Mouse (Mus musculus) lung, postnatal 14 days (tissue): ENCODE measurements around the gene Iars2.
A peak's percentile ranks its signal among the peaks of the same experiment; 100 is the strongest.
"Not testable (repeated sequence)": the region's sequence is repeated elsewhere in the genome, so short reads cannot be mapped to it uniquely, and the experiment has no call there.

Source experiments
- DNase-seq: peaks from one replicate; pipeline ENCODE4 v3.0.0; 2021

Iars2 gene

DNA sequence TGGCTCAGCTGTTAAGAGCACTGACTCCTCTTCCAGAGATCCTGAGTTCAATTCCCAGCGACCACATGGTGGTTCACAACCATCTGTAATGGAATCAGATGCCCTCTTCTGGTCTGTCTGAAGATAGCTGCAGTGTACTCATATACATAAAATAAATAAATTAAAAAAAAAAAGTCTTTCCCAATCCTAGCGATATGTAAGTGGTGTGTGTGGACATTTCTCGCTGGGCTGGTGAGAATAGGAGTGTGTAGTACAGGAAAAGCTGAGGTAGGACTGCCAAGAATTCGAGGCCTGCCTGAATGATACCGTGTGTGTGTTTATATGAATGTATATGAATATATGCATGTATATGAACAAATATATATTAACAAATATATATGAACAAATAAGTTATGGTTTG, 2.2 kb upstream of the Iars2 start:
- DNase-seq = no peak

DNA sequence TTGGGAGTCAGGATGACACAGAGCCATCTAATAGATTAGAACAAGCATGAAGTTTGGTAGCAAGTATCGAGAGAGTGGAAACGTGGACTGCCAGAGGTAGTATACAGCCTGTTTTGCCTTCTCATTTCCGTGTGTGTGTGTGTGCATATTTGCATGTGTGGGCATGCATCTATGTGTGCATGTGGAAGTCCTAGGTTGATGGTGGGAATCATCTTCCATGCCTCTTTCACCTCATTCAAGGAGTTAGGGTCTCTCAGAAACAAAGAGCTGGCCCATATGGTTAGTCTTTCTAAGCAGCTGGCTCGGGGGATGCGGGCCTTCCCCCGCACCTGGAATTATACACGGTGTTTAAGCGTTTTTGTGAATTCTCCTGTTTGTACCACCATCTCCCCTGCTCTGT, 655 bp upstream of the Iars2 start:
- DNase-seq = no peak

DNA sequence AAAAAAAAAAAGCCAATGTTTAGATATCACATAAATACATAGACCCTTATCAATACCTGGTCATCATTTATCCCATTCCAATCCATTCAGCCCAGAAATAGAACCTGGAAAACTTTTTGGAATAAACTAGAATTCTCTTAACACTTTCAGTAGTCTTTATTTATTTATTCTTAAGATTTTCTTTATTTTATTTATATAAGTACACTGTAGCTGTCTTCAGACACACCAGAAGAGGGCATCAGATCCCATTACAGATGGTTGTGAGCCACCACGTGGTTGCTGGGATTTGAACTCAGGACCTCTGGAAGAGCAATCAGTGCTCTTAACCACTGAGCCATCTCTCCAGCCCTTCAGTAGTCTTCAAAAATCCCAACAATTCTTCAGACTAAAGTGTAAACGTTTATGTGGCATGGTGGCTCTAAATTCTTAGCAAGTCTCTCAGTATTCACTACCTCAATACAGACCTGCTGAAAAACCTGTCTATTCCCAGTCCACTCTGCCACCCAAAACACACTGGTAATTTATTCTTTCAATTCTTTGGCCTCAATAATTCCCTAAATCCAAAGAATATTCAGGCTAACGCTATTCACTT, 1.3 kb downstream of the Iars2 start:
- DNase-seq = not testable (repeated sequence)

DNA sequence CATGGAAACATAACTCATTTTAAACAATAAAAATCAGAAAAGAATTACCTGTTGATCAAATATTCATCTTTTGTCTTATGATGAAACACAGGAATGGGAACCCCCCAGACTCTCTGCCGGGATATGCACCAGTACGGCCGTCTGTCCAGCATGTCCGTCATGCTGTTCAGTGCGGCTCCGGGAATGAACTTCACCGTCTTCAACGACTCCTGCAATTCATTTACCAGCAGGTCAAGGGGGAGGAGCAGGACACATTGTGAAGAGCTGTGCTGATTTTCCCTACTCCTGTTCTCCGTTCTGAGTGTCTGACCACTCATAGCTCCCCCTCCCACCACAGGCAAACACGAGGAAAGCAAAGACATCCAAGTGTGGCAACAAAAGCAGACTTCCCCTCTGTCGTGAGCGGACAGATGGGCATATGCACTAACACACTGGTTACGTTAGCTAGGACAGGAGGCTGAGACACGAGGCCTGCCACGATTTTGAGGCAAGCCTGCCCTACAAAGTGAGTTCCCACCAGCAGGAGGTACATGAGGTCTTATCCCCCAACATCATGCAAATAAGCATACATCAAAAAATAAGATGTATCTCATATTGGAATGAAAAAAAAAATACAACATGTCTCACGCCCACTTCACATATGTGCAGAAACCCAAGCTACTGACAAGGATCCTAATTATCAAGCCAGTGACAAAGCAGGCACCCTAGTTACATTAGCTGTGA, 13.2 kb downstream of the Iars2 start:
- DNase-seq = no peak

DNA sequence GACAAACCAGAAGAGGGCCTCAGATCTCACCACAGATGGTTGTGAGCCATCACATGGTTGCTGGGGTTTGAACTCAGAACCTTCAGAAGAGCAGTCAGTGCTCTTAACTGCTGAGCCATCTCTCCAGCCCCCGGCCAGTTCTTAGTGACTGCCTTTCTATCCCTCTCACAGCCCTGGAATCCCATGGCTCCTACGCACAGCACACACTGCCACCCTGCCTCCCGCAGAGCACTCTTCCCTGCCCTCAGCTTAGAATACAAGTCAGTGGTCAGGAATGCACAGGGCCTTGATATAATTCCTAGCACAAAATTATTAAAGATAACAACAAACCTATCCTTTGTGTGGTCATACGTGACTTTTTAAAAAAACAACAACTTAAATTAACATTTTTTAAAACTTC, 14.7 kb downstream of the Iars2 start:
- DNase-seq = no peak

DNA sequence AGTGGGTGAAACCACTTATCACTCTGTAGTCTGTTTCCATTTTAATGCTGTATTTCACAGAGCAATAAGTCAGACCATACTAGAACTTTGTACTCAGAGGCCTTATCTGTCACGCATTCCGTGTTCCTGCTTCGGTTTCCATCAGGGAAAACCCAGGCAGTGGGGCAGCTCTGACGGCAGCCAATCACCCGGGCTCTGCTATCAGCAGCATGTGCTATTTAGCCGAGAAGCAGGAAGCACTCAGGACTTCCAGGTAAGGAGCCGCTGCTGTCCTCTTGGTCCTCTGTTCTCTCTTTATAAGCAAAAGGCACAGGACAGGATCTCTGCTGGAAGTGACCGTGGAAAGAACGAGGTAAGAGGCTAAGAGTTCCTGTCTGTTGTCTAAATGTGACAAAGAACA, 17.2 kb downstream of the Iars2 start:
- no peak for DNase-seq

DNA sequence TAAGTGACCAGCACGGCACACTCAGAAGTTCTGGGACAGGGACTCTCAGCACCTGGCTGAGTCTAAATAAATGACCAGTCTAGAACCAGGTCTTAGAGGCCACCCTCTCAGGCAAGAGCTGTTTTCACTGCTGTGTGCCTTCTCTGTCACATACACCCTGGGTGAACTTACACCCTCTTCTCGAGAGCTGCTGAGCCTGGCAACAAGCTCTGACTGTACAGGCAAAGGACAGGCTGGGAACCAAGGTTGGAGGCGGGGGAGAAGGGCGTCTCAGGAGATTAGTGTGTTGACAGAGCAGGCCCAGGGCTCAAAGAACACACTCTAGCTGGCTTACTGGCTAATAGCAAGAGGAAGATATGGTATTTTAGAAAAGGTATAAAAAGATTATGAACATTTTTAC, 20.3 kb downstream of the Iars2 start:
- peak; percentile 9 for DNase-seq

DNA sequence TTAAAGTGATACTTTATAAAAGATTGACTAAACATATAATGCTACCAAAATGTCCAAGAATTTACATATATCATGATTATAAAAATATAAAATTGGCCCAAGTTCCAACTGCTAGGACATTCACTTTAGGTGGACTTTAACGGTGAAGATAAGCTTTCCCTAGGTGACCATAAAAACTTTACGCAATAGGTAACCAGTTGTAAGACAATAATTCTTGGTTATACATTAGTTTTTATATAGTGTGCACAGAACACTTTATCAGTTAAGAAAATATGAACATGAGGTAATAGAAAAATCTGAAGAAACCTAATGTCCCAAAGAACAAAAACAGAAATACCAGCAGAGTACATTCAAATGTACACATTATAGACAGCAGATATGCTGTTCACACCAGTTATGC, 20.9 kb downstream of the Iars2 start:
- DNase-seq = no peak

DNA sequence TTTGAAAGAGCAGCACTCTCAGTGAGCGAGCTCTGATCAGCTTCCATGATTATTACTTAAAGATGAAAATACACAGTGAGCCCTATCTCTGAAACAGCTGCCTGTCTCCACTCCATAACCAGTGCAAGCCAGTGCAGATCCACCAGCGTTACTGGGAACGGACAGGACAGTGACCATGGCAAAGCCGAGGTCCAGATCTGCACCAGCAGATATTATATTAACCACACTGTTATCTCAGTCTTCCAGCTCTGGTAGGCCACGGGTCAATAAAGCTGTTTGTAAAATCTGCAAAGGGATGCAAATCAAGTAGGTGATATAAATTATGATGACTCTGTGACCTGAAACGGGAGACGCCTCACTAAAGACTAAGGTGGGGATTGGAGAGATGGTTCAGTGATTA, 21.6 kb downstream of the Iars2 start:
- DNase-seq = no peak

DNA sequence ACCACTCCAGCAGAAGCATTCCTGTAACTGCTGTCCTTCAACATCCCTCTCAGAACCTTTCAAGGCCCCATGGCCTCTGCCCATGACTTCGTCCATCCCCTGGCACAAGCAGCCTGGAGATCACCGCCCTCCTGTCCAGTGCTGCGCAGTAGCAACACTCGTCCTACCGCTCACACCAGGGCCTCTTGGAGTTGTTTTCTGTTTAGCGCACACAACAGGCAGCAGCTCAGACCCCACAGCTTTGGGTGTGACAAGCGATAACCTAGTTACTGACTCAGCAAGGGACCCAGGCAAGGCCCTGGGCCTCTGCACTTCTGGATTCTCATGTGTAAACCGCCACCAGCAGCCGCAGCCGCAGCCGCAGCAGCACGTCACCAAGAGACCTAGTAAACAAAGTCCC, 22.4 kb downstream of the Iars2 start:
- no peak for DNase-seq

DNA sequence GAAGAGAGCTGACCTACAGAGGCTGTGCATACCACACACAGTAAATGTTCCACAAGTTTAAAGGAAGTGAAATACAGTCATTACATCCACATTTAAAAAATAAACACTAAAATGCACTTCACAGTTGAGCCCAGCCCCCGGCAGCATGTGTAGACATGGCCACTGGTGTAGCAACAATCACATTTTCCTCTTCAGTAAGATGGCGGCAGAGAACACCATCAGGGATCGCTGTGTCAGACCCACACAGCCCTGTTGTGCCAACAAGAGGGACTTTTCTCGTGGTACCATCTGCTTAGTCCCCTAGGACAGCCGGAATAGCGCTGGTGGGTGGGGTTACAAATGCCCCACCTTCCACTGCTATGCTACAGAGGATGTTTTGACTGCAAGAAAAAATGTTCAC, 26.4 kb downstream of the Iars2 start:
- DNase-seq = no peak

DNA sequence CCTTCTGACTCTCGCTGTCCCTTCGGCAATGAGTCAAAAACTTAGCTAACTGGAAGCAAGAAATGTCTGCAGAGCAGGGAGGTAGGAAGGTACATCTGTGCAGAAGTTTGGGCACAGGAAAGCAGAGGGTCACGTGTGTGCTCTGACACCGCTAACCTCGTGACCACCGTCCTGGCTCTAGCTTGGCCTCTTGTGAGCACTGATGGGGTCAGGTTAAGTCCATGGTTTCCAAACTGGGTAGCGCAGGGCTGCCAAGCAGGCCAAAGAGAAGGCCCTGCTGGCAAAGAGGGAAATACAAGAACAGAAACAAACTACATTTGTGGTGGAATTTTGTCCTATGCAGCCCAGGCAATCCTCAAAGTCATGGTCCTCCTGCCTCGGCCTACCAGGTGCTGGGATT, 30.7 kb downstream of the Iars2 start:
- no peak for DNase-seq

DNA sequence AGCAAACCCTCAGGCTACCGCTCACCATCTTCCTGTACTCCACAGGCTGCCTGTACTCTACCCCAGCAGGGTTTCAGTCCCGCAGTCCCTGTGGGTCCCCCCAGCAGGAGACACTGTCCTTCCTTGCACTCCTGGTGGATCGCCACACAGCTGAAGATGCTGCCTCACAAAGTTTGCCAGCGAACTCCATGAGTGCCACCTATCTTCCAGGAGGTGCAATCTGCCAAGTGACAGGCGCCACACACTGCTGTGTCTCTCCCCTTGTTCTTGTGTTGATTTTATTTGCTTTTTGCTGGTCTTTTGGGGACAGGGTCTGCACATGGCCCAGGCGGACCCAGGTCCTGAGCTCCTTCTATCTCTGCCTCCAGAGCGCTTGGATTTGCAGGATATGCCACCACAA, 32.3 kb downstream of the Iars2 start:
- DNase-seq = no peak

DNA sequence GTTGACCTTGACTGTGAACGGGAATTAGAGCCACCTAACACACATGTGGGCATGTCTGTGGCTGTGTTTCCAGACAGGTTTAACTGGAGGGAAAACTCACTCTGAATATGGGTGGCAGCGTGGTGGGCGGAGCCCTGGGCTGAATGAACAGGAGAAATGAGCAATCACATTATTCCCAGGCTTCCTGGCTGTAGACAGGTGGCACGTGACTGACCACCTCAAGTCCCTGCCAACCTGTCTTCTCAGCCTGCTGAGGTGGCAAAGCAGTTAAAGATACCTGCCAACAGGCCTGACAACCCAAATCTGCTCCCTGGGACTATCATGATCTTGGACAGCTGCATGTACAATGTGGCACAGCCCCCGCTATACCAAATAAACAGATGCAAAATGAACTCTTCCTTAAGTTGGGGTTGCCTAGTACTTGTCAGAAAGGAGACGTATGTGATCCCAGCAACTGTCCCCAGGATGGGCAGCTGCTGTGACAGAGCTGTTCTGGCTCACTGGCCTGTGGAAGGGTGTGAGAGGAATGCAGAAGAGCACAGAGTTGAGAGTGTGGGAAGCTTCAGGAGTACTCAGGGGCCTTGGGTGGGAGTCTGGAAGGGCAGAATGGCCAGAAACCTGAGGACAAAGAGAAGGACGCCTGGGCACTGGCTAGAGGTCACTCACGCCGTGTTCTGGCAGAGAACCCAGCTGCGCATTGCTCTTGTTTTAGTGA, 36.4 kb downstream of the Iars2 start:
- DNase-seq = no peak

DNA sequence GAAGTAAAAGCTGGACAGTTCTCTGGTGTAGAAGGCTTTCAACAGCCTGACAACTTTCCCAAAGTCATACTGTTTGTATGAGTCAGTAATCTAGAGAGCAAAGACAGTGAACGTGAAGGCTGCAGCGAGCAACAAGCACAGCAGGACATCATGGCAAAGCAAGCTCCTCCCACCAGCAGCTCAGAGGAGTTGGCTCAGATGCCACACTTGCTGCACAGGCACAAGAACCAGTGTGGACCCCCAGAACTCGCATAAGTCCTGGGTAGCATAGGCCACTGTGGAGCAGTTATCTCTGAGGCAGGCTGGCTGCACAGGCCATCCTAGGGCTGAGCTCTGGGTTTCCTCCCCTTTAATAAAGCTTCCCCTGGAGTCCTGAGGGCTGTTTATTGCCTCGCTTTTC, 37.9 kb downstream of the Iars2 start:
- no peak for DNase-seq

DNA sequence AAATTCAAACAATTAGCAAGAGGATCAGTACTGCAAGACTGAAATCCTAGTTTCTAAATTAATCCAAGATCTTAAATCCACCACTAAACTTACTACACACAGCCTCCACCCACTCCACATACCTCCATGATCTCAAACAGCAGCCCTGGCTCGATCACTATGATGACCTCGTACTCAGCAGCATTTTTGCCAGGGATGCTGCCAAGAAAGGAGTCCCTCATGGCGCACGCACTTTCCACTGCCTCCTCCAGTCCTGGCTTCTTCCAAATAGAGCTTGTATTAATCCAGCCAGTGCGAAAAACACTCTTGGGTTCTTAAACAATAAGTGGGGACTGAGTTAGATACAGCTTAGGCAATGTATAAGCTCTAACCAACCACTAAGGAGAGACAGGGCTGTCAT, 40.0 kb downstream of the Iars2 start:
- DNase-seq = peak; percentile 11

DNA sequence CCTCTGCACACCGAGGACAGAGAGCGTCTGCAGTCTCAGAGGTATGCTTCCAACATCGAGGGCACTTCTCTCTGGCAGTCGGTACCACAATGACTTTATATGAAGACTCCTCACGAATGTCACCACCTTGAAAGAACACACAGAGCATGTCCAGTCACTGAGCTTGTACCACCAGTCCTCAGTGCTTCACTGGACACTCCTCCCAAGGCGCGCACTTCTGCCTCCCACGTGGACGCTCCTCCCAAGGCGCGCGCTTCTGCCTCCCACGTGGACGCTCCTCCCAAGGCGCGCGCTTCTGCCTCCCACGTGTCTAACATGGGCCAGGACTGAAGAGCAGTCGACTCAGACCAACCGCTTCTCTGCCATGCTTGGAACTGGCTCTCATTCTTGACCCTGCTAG, 42.1 kb downstream of the Iars2 start:
- no peak for DNase-seq

DNA sequence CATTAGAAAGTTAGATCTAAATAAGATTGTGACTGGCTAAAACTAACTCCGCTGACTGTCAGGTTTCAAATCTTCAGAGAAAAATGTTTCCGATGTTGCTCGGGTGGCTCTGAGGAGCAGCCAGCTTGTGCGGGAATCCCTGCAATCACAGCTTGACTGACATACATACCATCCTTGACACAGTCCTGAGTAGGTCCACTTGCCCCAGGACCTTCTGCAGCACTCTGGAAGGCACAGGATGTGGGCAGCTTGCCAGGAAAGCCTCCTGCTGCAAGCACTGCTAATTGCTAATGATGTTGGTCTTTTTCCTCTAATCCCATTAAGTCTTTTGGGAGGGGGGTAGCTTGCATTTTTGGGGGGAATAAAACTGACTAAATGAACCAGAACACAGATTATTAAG, 44.0 kb downstream of the Iars2 start:
- DNase-seq = peak; percentile 76

DNA sequence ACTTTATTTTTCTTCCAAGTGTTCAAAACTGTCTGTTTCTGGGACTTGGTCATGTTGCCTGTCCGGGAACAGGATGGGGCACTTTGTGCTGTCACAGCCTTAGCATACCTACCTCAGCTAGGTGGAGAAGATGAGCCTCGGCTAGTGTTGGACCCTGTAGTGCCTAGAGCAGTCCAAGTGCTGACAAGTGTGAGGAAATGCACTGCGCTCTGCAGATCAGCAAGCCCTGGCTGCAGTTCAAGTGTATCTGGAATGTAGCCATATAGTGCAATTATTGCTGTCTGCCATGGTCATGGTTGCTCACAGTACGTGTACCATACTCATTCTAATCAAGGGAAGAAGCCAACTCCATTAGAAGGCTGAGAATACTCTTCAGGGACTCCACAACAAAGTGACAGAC, 44.5 kb downstream of the Iars2 start:
- DNase-seq = peak; percentile 76

DNA sequence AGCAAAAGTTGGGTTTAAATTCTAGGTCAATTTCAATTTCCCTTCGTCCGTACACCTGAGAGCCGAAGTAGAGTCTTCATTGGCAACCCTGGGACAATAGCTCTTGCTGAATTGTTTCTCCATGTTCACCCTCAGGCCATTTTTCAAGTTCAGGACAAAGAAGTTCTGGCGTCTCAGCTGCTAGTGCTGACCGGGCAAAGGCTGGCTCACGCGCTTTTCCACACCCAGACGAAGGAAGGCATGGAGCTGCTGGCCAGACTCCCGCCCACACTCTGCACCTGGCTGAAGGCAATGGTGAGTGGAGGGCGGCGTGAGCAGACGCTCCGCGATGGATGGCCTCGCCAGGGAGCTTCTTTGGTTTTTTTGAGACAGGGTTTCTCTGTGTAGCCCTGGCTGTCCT, 45.9 kb downstream of the Iars2 start:
- DNase-seq = no peak

DNA sequence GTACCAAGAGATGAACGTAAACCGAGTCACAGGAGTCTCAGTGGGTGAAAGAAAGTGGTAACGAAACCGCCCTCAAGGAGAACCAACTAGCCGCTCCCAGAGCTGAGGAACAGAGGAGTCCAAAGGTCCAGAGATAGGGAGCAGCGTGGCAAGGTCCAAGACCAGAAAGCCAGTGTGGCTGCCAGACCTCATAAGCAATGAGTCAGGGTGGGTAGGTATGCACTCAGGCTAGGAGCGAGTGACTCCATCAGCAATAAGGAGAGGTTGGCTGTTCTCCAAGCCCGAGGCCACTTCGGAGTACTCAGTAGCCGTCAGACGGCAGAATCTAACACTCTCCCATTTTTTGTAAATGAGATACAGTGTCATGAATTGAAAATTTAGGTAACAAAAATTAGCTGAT, 46.4 kb downstream of the Iars2 start:
- DNase-seq = peak; percentile 15

DNA sequence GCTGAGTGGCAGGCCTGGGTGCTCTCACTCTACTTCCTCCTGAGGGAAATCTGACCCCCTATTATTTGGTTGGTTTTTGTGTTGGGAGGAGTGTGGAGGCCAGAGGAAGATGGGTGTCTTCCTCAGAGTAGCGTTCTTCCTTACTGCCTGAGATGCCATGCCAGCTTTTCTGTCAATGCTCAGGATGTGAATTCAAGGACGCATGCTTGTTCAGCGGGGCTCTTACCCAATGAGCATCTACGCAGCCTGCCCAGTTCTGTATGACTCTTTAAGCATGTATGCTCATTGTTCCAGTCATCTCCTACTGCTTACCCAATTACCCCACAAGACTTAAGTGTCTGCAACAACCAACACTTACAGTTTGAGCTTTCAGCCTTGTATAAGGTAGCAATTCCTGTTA, 48.6 kb downstream of the Iars2 start:
- DNase-seq = no peak

DNA sequence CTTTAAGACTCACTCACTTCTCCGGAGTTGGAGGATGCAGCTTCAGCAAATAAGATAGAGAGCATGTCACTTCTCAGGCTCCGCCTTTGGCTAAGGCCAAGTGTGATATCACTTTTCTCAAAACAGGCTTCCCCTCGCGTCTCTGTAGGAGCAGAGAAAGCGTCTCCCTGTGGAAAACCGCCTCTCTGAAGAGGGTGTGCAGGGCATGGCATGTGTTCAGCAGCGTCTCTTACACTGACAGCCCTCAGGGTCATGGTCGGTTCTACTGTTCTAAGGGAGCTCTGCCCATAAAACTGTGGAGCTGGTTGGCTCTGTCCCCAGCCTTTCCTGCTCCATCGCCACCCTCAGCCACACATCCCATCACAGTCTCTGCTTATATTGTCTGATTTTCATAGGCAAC, 49.9 kb downstream of the Iars2 start:
- DNase-seq = no peak

DNA sequence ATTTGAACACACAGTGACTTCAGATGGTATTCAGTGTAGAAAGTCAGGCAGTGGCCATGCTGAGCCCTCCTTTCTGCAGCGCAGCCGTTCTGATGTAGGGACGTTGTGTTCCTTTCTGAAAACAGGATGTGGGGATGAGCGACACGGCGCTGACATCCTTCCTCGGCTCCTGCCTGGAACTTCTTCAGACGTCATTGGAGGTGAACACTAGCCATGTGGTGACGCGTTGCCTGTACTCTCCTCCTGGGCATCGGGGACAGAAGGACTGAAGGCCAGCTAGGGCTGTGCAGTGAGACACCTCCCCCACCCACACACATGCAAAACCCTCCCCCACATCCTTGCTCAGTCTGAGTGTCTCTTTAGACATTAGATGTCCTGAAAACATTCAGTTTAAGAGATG, 52.2 kb downstream of the Iars2 start:
- DNase-seq = peak; percentile 35

DNA sequence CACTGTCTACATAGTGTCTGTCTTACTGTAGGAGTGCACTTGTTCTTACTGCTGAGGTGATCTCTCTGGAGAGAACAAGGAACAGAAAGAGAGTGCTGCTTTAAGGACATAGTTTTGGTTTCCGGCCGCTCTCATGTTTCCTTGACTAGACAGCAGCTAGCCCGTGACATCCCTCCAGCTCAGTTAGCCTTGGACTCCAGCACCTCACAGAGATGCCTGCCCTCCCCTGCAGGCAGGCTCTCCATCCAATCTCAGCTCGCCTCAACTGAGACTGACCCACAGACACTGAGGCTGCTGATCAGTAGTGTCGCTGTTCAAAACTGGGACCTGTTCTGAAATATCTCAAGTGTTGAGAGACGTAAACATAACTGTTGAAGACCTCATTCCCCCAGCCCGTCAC, 53.2 kb downstream of the Iars2 start:
- DNase-seq = no peak
